Mouse (Mus musculus): ENCODE measurements around the gene Gm10282.
A peak's percentile ranks its signal among the peaks of the same experiment; 100 is the strongest.

The Gm10282 gene

GRCm38 (mm10) chr8:72268356-72268755, 36.7 kb downstream of the Gm10282 start:
- TF ChIP-seq CTCF (conservative IDR thresholded peaks at IDR 0.05; ENCODE audit: low read length) (no peak), NANOG (IDR thresholded peaks at IDR 0.05; ENCODE audit: borderline replicate concordance, low read length) (no peak), POU5F1 (IDR thresholded peaks at IDR 0.05; ENCODE audit: borderline replicate concordance, low read length) (no peak)
- Histone ChIP-seq H3K36me3 (ENCODE audit: insufficient read depth, low read length) (no peaks in the 10 kb centered on the region), H3K4me1 (replicated peaks; ENCODE audit: low read depth, low read length) (peaks cover 75% of the 10 kb centered on the region)

GRCm38 (mm10) chr8:72267106-72267505, 38.0 kb downstream of the Gm10282 start:
- Histone ChIP-seq H3K4me1 (replicated peaks; ENCODE audit: low read depth, low read length) (peaks cover 64% of the 10 kb centered on the region), H3K9me3 (ENCODE audit: low read length) (0 out of 2 replicates have a peak, but pooled peaks cover 7% of the 10 kb centered on the region)
- no peak for TF ChIP-seq POU5F1 (IDR thresholded peaks at IDR 0.05; ENCODE audit: borderline replicate concordance, low read length)
- TF ChIP-seq NANOG (IDR thresholded peaks at IDR 0.05; ENCODE audit: borderline replicate concordance, low read length), result no peak
- no peak for TF ChIP-seq CTCF (conservative IDR thresholded peaks at IDR 0.05; ENCODE audit: low read length)

More at GRCm38 (mm10) chr8:72268356-72268755, 36.7 kb downstream of the Gm10282 start:
- Histone ChIP-seq H3K9me3 (ENCODE audit: low read length) (no peaks in the 10 kb centered on the region; the same call in 1 of the 2 replicates), H3K4me3 (replicated peaks; ENCODE audit: low read length) (peak overlapping the region; percentile 67), H3K27me3 (ENCODE audit: insufficient read depth, low read length) (peaks cover 2% of the 10 kb centered on the region; the same call in 1 of the 2 replicates)

DNA sequence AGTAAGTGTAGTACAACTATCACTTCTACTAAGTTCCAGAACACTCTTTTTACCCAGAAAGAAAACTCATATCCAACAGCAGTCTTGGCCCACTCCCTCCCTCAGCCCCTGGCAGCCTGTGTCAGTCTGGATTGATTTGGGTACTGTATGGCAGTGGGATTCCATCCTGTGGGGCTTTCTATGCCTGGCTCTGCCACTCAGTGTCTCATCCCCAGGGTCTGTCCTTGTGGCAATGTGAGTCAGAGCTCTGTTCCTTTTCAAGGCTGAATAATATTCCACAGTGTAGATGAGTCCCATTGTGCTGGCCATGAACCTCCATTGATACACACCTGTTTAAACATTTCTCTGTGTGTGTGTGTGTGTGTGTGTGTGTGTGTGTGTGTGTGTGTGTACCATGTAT, 38.4 kb downstream of the Gm10282 start:
- Histone ChIP-seq H3K9me3 (ENCODE audit: low read length) (peaks cover 10% of the 10 kb centered on the region; the same call in 1 of the 2 replicates), H3K36me3 (ENCODE audit: insufficient read depth, low read length) (no peaks in the 10 kb centered on the region), H3K27me3 (ENCODE audit: insufficient read depth, low read length) (peaks cover 2% of the 10 kb centered on the region; the same call in 1 of the 2 replicates), H3K4me3 (replicated peaks; ENCODE audit: low read length) (no peak overlapping the region), H3K4me1 (replicated peaks; ENCODE audit: low read depth, low read length) (peaks cover 59% of the 10 kb centered on the region)
- TF ChIP-seq POU5F1 (IDR thresholded peaks at IDR 0.05; ENCODE audit: borderline replicate concordance, low read length) (no peak), NANOG (IDR thresholded peaks at IDR 0.05; ENCODE audit: borderline replicate concordance, low read length) (no peak), CTCF (conservative IDR thresholded peaks at IDR 0.05; ENCODE audit: low read length) (no peak)

More at GRCm38 (mm10) chr8:72267106-72267505, 38.0 kb downstream of the Gm10282 start:
- H3K27me3 ChIP-seq (ENCODE audit: insufficient read depth, low read length), result peaks cover 2% of the 10 kb centered on the region; the same call in 1 of the 2 replicates
- H3K36me3 ChIP-seq (ENCODE audit: insufficient read depth, low read length), result no peaks in the 10 kb centered on the region
- no peak overlapping the region for H3K4me3 ChIP-seq (replicated peaks; ENCODE audit: low read length)

DNA sequence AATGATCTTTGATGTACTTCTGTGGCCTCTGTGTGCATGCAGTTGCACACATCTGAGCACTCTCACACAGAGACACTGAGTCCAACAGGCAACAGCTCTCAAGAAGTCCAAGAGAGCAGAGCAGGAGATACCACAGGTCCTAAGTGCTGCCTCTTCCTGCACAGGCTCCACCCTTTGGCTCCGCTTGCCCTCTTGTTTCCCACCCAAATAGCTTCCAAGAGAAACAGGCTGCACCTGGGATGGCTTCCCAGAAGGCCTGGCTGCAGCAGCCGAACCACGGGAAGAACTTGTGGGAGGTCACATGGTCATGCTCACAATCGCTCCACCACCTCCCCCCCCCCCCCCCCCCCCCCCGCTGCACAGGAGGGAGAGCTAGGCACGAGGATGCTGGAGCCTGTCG, 39.7 kb downstream of the Gm10282 start:
- TF ChIP-seq POU5F1 (IDR thresholded peaks at IDR 0.05; ENCODE audit: borderline replicate concordance, low read length), result no peak
- no peak for TF ChIP-seq NANOG (IDR thresholded peaks at IDR 0.05; ENCODE audit: borderline replicate concordance, low read length)
- no peak for TF ChIP-seq CTCF (conservative IDR thresholded peaks at IDR 0.05; ENCODE audit: low read length)
- Histone ChIP-seq H3K4me1 (replicated peaks; ENCODE audit: low read depth, low read length) (peaks cover 51% of the 10 kb centered on the region), H3K27me3 (ENCODE audit: insufficient read depth, low read length) (peaks cover 2% of the 10 kb centered on the region; the same call in 1 of the 2 replicates), H3K36me3 (ENCODE audit: insufficient read depth, low read length) (no peaks in the 10 kb centered on the region), H3K9me3 (ENCODE audit: low read length) (peaks cover 10% of the 10 kb centered on the region; the same call in 1 of the 2 replicates), H3K4me3 (replicated peaks; ENCODE audit: low read length) (no peak overlapping the region)

- H3K4me3 ChIP-seq (replicated peaks; ENCODE audit: low read length), result no peak overlapping the region
- H3K4me1 ChIP-seq (replicated peaks; ENCODE audit: low read depth, low read length), result peaks cover 33% of the 10 kb centered on the region
- H3K36me3 ChIP-seq (ENCODE audit: insufficient read depth, low read length), result no peaks in the 10 kb centered on the region
- TF ChIP-seq NANOG (IDR thresholded peaks at IDR 0.05; ENCODE audit: borderline replicate concordance, low read length), result no peak
- no peak for TF ChIP-seq POU5F1 (IDR thresholded peaks at IDR 0.05; ENCODE audit: borderline replicate concordance, low read length)
- no peak for TF ChIP-seq CTCF (conservative IDR thresholded peaks at IDR 0.05; ENCODE audit: low read length)
- H3K9me3 ChIP-seq (ENCODE audit: low read length), result peaks cover 10% of the 10 kb centered on the region; the same call in 1 of the 2 replicates
- peaks cover 2% of the 10 kb centered on the region; the same call in 1 of the 2 replicates for H3K27me3 ChIP-seq (ENCODE audit: insufficient read depth, low read length)
Measured at GRCm38 (mm10) chr8:72263451-72263850, 41.6 kb downstream of the Gm10282 start.

DNA sequence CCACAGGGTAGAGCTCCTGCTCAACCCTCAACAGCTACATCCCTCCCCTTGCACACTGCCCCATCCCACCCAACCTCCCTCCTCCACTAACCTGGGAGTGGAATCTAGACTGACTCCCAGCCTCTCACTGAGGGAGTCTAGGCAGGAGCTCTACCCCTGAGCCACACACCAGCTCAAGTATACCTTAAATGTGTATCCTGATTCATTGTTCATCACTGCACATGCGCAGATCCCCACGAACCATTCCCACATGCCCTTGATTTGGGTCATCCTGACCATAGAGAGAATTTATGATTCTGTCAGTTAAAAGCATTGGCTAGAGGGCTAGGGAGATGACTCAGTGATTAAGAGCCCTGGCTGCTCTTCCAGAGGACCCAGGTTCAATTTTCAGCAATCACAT, 42.3 kb downstream of the Gm10282 start:
- TF ChIP-seq NANOG (IDR thresholded peaks at IDR 0.05; ENCODE audit: borderline replicate concordance, low read length) (no peak), CTCF (conservative IDR thresholded peaks at IDR 0.05; ENCODE audit: low read length) (no peak), POU5F1 (IDR thresholded peaks at IDR 0.05; ENCODE audit: borderline replicate concordance, low read length) (no peak)
- peaks cover 10% of the 10 kb centered on the region; the same call in 1 of the 2 replicates for H3K9me3 ChIP-seq (ENCODE audit: low read length)
- H3K27me3 ChIP-seq (ENCODE audit: insufficient read depth, low read length), result peaks cover 2% of the 10 kb centered on the region; the same call in 1 of the 2 replicates
- H3K36me3 ChIP-seq (ENCODE audit: insufficient read depth, low read length), result no peaks in the 10 kb centered on the region
- H3K4me1 ChIP-seq (replicated peaks; ENCODE audit: low read depth, low read length), result peaks cover 29% of the 10 kb centered on the region
- no peak overlapping the region for H3K4me3 ChIP-seq (replicated peaks; ENCODE audit: low read length)

DNA sequence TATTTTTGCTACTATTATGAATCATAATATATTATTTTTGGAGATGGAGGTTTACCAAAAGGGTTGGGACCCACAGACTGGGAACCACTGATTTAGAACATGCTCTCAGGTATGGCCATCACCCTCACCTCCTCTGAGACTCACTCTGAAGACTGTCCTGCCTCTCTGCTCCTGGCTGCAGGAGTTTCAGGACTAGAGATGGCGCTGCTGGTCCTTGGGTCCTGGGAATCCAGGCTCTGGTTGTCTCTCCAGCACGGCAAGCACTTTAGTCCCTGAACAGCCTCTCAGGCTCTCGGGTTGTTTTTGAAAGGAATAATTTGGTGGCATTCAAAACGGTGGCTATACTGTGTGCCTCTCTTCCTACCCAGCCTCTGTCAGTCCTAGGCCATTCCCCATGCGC, 43.2 kb downstream of the Gm10282 start:
- peaks cover 4% of the 10 kb centered on the region; the same call in 1 of the 2 replicates for H3K36me3 ChIP-seq (ENCODE audit: insufficient read depth, low read length)
- peaks cover 29% of the 10 kb centered on the region for H3K4me1 ChIP-seq (replicated peaks; ENCODE audit: low read depth, low read length)
- no peaks in the 10 kb centered on the region for H3K27me3 ChIP-seq (ENCODE audit: insufficient read depth, low read length)
- no peak overlapping the region for H3K4me3 ChIP-seq (replicated peaks; ENCODE audit: low read length)
- H3K9me3 ChIP-seq (ENCODE audit: low read length), result peaks cover 10% of the 10 kb centered on the region; the same call in 1 of the 2 replicates
- TF ChIP-seq POU5F1 (IDR thresholded peaks at IDR 0.05; ENCODE audit: borderline replicate concordance, low read length) (no peak), NANOG (IDR thresholded peaks at IDR 0.05; ENCODE audit: borderline replicate concordance, low read length) (no peak), CTCF (conservative IDR thresholded peaks at IDR 0.05; ENCODE audit: low read length) (no peak)

GRCm38 (mm10) chr8:72261431-72261830, 43.6 kb downstream of the Gm10282 start:
- TF ChIP-seq CTCF (conservative IDR thresholded peaks at IDR 0.05; ENCODE audit: low read length) (no peak), NANOG (IDR thresholded peaks at IDR 0.05; ENCODE audit: borderline replicate concordance, low read length) (no peak), POU5F1 (IDR thresholded peaks at IDR 0.05; ENCODE audit: borderline replicate concordance, low read length) (no peak)
- Histone ChIP-seq H3K4me1 (replicated peaks; ENCODE audit: low read depth, low read length) (peaks cover 29% of the 10 kb centered on the region), H3K9me3 (ENCODE audit: low read length) (peaks cover 10% of the 10 kb centered on the region; the same call in 1 of the 2 replicates), H3K4me3 (replicated peaks; ENCODE audit: low read length) (no peak overlapping the region), H3K36me3 (ENCODE audit: insufficient read depth, low read length) (peaks cover 7% of the 10 kb centered on the region; the same call in 1 of the 2 replicates), H3K27me3 (ENCODE audit: insufficient read depth, low read length) (no peaks in the 10 kb centered on the region)

Data from E14TG2a.4 (cell line).